Mouse (Mus musculus) splenic B cell, adult 2 months (primary cell): ENCODE measurements at regions not wholly inside any gene's neighbourhood (a gene's known extent, or its start where the extent isn't known, plus 50 kb on each side); places are given as distances from the start of the nearest gene placed in this dataset.

Experiments
- DNase-seq: peaks from one replicate; pipeline ENCODE4 v3.0.0-alpha.2; 2011; ENCODE audit warnings: low read depth, low spot score
- H3K27me3 ChIP-seq: 2 replicates; pipeline ENCODE4 v1.6.1; 2012; ENCODE audit warnings: mild to moderate bottlenecking, low read length, moderate library complexity, mixed read lengths; ENCODE audit not compliant: control insufficient read depth, poor library complexity, insufficient read depth, severe bottlenecking
- H3K36me3 ChIP-seq: 2 replicates; pipeline ENCODE4 v1.6.1; 2012; ENCODE audit warnings: mild to moderate bottlenecking, low read length, moderate library complexity, mixed read lengths; ENCODE audit not compliant: control insufficient read depth, poor library complexity, insufficient read depth, severe bottlenecking

DNA sequence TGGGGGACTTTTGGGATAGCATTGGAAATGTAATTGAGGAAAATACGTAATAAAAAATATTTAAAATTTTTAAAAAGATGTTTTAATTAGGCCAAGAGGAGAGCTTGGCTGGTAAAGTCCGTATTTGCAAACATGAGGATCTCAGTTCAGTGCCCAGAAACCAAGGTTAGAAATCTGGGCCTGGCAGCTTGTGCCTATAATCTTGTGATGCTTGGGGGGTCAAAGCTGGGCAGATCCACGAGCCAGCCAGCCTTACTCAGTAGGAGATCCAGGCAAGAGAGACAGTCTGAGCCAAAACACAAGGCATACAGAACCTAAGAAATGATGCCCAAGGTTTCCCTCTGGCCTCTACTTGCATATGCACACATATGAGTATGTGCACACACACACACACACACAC, 54.1 kb upstream of the Cxadr start:
- no peaks in the 10 kb centered on the region for H3K27me3 ChIP-seq
- DNase-seq = no peak
- no peaks in the 10 kb centered on the region for H3K36me3 ChIP-seq

- Histone ChIP-seq H3K27me3 (no peaks in the 10 kb centered on the region), H3K36me3 (no peaks in the 10 kb centered on the region)
- DNase-seq = no peak
Measured at GRCm38 (mm10) chr16:78242678-78243077, 58.6 kb upstream of the Cxadr start.

DNA sequence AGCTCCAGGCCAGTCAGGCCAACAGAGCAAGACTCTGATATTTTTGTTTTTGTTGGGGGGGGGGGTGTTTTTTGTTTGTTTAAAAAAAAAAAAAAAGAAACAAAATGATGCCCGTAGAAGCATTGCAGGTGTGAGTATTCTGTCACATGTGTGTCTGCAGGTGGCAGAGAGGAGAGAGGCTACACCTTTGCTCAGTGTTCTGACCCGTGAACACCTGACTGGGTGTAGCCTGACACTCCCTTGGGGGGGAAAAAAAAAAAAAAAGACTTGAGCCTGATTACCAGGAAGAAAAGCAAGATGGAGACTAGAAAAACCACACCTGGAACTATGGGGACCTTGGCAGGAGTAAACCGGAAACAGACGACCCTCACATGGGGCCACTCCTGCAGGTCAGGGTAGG, 61.1 kb upstream of the Cxadr start:
- Histone ChIP-seq H3K27me3 (no peaks in the 10 kb centered on the region), H3K36me3 (no peaks in the 10 kb centered on the region)
- no peak for DNase-seq

- peak; percentile 26 for DNase-seq
- no peaks in the 10 kb centered on the region for H3K27me3 ChIP-seq
- no peaks in the 10 kb centered on the region for H3K36me3 ChIP-seq
Measured at GRCm38 (mm10) chr16:78238052-78238701, 63.1 kb upstream of the Cxadr start.

- Histone ChIP-seq H3K27me3 (no peaks in the 10 kb centered on the region), H3K36me3 (no peaks in the 10 kb centered on the region)
- no peak for DNase-seq
Measured at GRCm38 (mm10) chr16:78237641-78238051, 63.6 kb upstream of the Cxadr start.

- H3K36me3 ChIP-seq = no peaks in the 10 kb centered on the region
- DNase-seq = peak; percentile 8
- H3K27me3 ChIP-seq = no peaks in the 10 kb centered on the region
Measured at GRCm38 (mm10) chr16:78236746-78237640, 64.3 kb upstream of the Cxadr start.

GRCm38 (mm10) chr16:78232205-78232604, 69.1 kb upstream of the Cxadr start:
- DNase-seq = no peak

DNA sequence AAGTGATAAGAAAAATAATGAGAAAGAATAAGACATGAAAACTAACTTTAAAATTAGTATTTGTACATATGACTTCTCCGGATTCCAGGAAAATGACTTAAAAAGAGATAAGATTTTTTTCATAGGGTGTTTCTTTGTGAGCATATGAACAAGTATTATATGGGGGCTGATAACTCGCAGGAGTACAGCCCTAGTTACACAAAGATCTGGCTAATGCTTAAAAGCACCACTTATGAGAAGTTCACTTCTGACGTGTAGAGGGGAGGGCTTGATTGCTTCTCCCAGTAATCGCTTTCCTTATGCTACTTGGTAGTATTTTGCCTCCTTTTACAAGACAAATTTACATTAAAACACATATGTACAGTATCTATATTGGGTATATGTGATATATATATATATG, 72.3 kb upstream of the Cxadr start:
- H3K36me3 ChIP-seq = no peaks in the 10 kb centered on the region
- H3K27me3 ChIP-seq = no peaks in the 10 kb centered on the region

More at GRCm38 (mm10) chr16:78232205-78232604, 69.1 kb upstream of the Cxadr start:
- H3K36me3 ChIP-seq = no peaks in the 10 kb centered on the region
- no peaks in the 10 kb centered on the region for H3K27me3 ChIP-seq

DNA sequence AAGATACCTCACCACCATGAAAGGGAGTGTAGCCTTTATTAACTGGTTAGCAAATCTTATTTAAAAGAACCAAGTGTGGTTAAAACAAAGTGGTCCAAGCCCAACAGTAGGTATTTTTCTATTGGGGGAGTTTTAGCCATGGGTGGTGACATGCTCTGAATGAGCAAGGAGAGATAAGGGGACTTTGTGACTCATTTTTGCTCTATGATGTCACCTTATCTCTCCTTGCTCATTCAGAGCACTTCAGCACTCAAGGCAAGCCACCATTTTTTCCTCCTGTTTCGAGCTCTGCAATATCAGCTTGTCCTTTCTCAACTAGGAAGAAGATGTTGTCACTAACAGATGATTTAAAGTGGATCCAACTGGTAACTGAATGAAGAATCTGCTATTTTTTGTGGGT, 78.9 kb upstream of the Cxadr start:
- no peak for DNase-seq
- H3K36me3 ChIP-seq = no peaks in the 10 kb centered on the region

More for the DNA sequence above, 72.3 kb upstream of the Cxadr start:
- no peak for DNase-seq

DNA sequence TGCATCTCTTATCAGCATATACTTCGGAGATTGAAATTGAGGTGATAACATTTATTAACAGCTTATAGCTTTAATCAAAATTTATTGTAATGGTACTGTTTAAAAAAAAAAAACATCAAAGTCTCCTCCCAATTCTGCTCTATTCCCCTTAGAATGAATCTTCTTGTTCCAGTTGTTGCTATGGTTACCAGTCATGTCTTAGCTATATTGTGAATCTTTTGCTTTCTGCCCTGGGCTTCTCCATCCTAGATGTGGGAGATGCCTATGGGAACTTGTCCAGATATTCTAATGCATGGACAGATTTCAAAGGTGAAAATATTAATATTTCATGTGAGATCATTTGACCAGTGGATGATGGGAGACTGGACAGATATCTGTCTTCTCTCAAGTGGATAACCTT, 79.5 kb upstream of the Cxadr start:
- no peaks in the 10 kb centered on the region for H3K36me3 ChIP-seq
- no peaks in the 10 kb centered on the region for H3K27me3 ChIP-seq
- DNase-seq = no peak

More for the DNA sequence above, 78.9 kb upstream of the Cxadr start:
- H3K27me3 ChIP-seq = no peaks in the 10 kb centered on the region

GRCm38 (mm10) chr16:78217633-78218032, 83.7 kb upstream of the Cxadr start:
- no peaks in the 10 kb centered on the region for H3K36me3 ChIP-seq
- no peak for DNase-seq
- no peaks in the 10 kb centered on the region for H3K27me3 ChIP-seq

DNA sequence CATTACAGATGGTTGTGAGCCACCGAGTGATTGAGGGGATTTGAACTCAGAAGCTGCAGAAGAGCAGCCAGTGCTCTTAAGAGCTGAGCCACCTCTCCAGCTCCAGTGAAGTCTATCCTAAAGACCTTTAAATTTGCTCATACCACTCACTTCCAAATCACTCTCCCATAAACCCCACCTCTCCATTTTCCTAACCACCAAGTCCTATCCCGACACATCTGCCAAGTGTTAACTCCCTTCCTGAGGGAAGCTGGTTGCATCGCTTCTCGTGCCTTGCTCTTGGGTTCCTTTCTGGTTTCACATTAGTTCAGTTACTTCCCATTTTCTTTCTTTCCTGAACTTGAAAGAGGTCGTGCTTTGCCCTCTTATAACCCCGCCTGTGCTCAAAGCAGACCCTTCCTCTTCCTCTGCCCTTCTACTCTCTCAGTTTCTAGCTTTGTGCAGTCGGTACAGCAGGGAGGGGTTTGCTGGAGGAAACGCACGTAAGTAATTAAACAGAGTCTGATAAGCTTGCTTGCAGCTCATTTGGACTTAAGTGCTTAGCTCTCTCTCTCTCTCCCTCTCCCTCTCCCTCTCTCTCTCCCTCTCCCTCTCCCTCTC, 84.4 kb upstream of the Cxadr start:
- Histone ChIP-seq H3K27me3 (no peaks in the 10 kb centered on the region), H3K36me3 (no peaks in the 10 kb centered on the region)
- DNase-seq = no peak

GRCm38 (mm10) chr16:78211687-78212086, 89.6 kb upstream of the Cxadr start:
- Histone ChIP-seq H3K36me3 (no peaks in the 10 kb centered on the region), H3K27me3 (no peaks in the 10 kb centered on the region)
- DNase-seq = no peak

- H3K36me3 ChIP-seq = no peaks in the 10 kb centered on the region
- DNase-seq = no peak
- H3K27me3 ChIP-seq = no peaks in the 10 kb centered on the region
Measured at GRCm38 (mm10) chr16:78208321-78208720, 93.0 kb upstream of the Cxadr start.

- H3K36me3 ChIP-seq = no peaks in the 10 kb centered on the region
- H3K27me3 ChIP-seq = no peaks in the 10 kb centered on the region; the same call in 1 of the 2 replicates
- no peak for DNase-seq
Measured at GRCm38 (mm10) chr16:78204332-78204731, 97.0 kb upstream of the Cxadr start.
